Comparison of ENCODE assay signal across 15 mouse cellular contexts in the genomic region with DNA sequence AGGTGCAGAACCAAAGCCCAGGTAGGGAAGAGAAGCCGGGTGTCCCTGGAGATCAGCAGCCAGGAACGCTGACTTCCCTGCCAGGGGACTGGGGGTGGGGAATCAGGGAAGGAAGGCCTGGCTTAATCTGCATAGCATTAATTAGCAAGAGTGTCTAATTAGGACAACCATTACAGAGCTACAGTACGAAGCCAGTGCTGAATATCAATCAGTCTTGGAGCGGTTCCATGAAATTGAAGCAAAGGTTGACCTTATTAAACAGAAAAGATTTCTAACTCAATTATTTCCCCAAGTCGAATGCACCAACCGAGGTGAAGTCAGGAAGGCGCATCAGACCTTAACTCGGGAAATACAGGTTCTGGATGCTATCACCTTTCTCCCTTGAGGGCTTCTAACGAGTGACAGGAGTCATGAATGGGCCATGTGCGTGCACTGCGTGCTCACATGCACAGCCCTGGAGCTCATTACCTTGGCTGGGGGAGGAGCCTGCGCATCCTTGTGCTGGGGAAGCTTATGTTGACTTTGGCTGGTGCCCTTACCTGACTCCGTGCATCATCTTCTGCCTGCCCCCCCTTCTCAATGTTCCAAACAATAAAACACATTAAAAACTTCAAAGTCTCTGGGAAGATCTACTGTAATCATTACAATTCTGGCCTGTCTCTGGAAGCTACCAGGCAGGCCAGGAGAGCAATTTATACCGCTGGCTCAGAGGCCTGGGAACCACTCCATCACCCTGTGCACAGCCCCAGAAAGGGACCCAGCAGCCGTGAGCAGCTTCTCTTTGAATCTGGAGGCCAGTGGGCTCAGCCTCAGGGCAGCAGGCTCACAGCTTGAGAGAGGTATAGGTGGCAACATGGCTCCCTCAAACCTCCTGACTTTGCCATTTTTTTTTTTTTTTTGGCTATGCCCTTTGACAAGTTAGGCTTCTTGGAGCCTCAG. TPM values are rescaled to one million over a fixed set of nuclear protein-coding genes. Genes with fewer than 3 reads are reported as not detected.
DNase-seq lines count a peak whose midpoint lies in the region; ATAC-seq and TF ChIP-seq lines count a peak whose summit lies in the region.
"Had no signal": no experiment of that assay in that cellular context is flagged by ENCODE, and none has a peak within 500 bp of the region (broad histone marks: within the 10 kb centered on the region; RNA-seq: fewer than 3 reads in every experiment).

No protein-coding gene starts in this region.

- peaks cover 16% of the 10 kb centered on the region for H3K4me1 ChIP-seq in forebrain, embryonic 12.5 days
- H3K4me1 ChIP-seq in midbrain, embryonic 15.5 days = peaks cover 15% of the 10 kb centered on the region

- no peaks in the 10 kb centered on the region for H3K9me3 ChIP-seq in forebrain, embryonic 12.5 days
- H3K9me3 ChIP-seq in midbrain, embryonic 15.5 days = no peaks in the 10 kb centered on the region
- H3K9me3 ChIP-seq: embryonic facial prominence, embryonic 12.5 days had no signal

- WGBS in forebrain, embryonic 12.5 days = 40% methylated on average over 15 of the region's 15 CpGs
- 50% methylated on average over 15 of the region's 15 CpGs for WGBS in midbrain, embryonic 15.5 days

- H3K9ac ChIP-seq in forebrain, embryonic 12.5 days = peak overlapping the region; percentile 29; the same call in 1 of the 2 replicates
- H3K9ac ChIP-seq in midbrain, embryonic 15.5 days = no peak overlapping the region
- H3K9ac ChIP-seq: embryonic facial prominence, embryonic 12.5 days had no signal

- TF ChIP-seq POLR2A in brain, embryonic 14.5 days (IDR thresholded peaks at IDR 0.05; ENCODE audit: borderline replicate concordance, extremely low read depth, insufficient read depth, insufficient read length, poor library complexity, severe bottlenecking) = no peak

- no peak overlapping the region for H3K4me3 ChIP-seq in forebrain, embryonic 12.5 days (replicated peaks)
- H3K4me3 ChIP-seq in midbrain, embryonic 15.5 days = no peak overlapping the region
- H3K4me3 ChIP-seq: embryonic facial prominence, embryonic 12.5 days had no signal

- peak; percentile 23 for DNase-seq in left cerebral cortex, postnatal 4 days
- DNase-seq in left cerebral cortex, adult 11 months (ENCODE audit: low spot score) = no peak
- peak; percentile 93 for DNase-seq in brain, embryonic 14.5 days (ENCODE audit: low read depth)
- DNase-seq in lung, postnatal 4 days = no peak
- DNase-seq in lung, postnatal 14 days = no peak
- DNase-seq: adrenal gland, postnatal 14 days; cerebellum, adult 11 months; heart, adult 18-20 months had no signal

- no peaks in the 10 kb centered on the region for H3K27me3 ChIP-seq in forebrain, embryonic 12.5 days
- no peaks in the 10 kb centered on the region for H3K27me3 ChIP-seq in midbrain, embryonic 15.5 days (replicated peaks)
- H3K27me3 ChIP-seq: CH12.LX; embryonic facial prominence, embryonic 12.5 days had no signal

- TF ChIP-seq CTCF in brain, embryonic 14.5 days (IDR thresholded peaks at IDR 0.05; ENCODE audit: borderline replicate concordance, extremely low read depth, insufficient read depth, insufficient read length) = no peak

- intact Hi-C loops in left cerebral cortex, postnatal 4 days (cut with DNase I) = no loop called here

- H3K36me3 ChIP-seq in forebrain, embryonic 12.5 days (replicated peaks) = no peaks in the 10 kb centered on the region
- H3K36me3 ChIP-seq in midbrain, embryonic 15.5 days (replicated peaks) = no peaks in the 10 kb centered on the region
- H3K36me3 ChIP-seq: embryonic facial prominence, embryonic 12.5 days had no signal

- ATAC-seq in forebrain, embryonic 12.5 days (ENCODE audit: low FRiP score) = peak; percentile 88; the same call in 1 of the 2 replicates
- ATAC-seq in midbrain, embryonic 15.5 days (replicated peaks) = peak; percentile 81
- ATAC-seq: lung, postnatal 0 days had no signal

- peak overlapping the region; percentile 34 for H3K4me2 ChIP-seq in forebrain, embryonic 12.5 days
- no peak overlapping the region for H3K4me2 ChIP-seq in midbrain, embryonic 15.5 days
- H3K4me2 ChIP-seq: embryonic facial prominence, embryonic 12.5 days; liver, embryonic 11.5 days had no signal

- H3K27ac ChIP-seq in forebrain, embryonic 12.5 days = peak overlapping the region; percentile 76
- H3K27ac ChIP-seq in midbrain, embryonic 15.5 days = peak overlapping the region; percentile 64
- H3K27ac ChIP-seq: embryonic facial prominence, embryonic 12.5 days; stomach, postnatal 0 days had no signal

RNA-seq across cellular contexts. Expression of a gene that starts 39.3 kb away (rescaled TPM):
- total RNA-seq in left cerebral cortex, postnatal 4 days (2021) = 10 to 100 TPM; 19.5 to 20.7 TPM
- polyA plus RNA-seq in brain, embryonic 14.5 days (2012; rRNA removed) = 11.5 and 13.8 TPM in 2 replicates
- polyA plus RNA-seq in forebrain, embryonic 12.5 days (2016; fragmentation: Nextera tagmentation; extraction: Ambion mirVana) = 2.0 and 2.3 TPM in 2 replicates
- 8.5 and 8.7 TPM in 2 replicates for polyA plus RNA-seq in midbrain, embryonic 15.5 days (2015; fragmentation: Nextera tagmentation; extraction: Ambion mirVana)
- total RNA-seq: CH12.LX had no signal

Comparison
In these comparisons a context has a peak if more than half of its experiments do, and no peak if none do; other contexts are left out.
1. DNase-seq: peak in left cerebral cortex, postnatal 4 days (single experiment) and brain, embryonic 14.5 days (single experiment); none in left cerebral cortex, adult 11 months (single experiment), lung, postnatal 4 days (0 of 2) and lung, postnatal 14 days (single experiment).